Mouse (Mus musculus): ENCODE results near the gene Hemgn. TPM values are rescaled to one million over a fixed set of nuclear protein-coding genes. Genes with fewer than 3 reads are reported as not detected.

The Hemgn gene
- polyA plus RNA-seq (2021) = not detected

DNA sequence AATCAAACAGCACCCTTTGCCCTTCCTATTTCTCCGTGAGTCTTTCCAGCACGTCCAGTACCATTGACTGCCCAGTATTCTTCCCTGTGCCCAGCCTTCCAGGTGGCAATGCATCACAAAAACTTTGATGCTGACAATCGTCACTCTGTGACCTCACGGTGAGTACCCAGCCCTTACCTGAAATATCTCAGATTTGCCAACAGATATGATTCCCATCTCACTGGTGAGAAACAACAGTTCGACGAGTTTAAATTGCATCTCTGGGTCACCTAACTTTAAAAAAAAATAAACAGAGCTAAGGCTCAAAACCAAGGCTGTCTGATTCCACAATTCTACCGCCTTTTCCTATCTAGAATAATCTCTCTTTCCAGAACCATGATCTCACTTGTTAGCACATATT, at the start of gene Hemgn:
Hemgn (minus strand) TSS at position 101 of the 400 bp plus-strand sequence.
- DNase-seq (ENCODE audit: low read depth, low spot score) = no peak
- no peak for ATAC-seq
- no peak for TF ChIP-seq CTCF (IDR thresholded peaks at IDR 0.05)
- CTCF ChIA-PET = interaction anchor here (0.6 kb wide), 1 partner anchor 50 kb away, joined by 3 read pairs; no protein-coding TSS in a partner anchor
- POLR2A ChIA-PET = no interaction called here
- peaks cover 3% of the 10 kb centered on the region for H3K27me3 ChIP-seq
- in situ Hi-C loops (cut with MboI; ENCODE audit: low pct_unique_long_range_greater_than_20kb) = no loop called here

DNA sequence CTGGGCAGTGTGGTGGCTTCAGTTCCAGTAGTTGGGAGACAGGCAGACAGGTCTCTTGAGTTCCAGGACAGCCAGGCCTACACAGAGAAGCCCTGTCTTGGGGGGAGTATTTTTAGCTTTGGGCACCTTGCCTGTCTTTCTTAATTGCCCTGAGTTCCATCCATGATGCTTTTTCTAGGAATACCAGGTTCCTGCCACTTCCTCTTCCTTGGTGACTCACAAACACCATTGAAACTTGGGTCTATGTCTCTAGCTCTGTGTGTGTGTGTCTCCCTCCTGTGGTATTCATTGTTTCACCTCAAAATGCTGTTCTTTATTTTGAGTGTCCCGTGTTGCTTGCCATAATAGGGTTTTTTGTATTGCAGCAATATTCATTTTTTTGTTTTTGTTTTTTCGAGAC, 45.1 kb upstream of the Hemgn start:
- ChIA-PET POLR2A (no interaction called here), CTCF (no interaction called here)
- no peaks in the 10 kb centered on the region for H3K27me3 ChIP-seq
- peak; percentile 17 for TF ChIP-seq CTCF (IDR thresholded peaks at IDR 0.05)
- DNase-seq (ENCODE audit: low read depth, low spot score) = no peak
- in situ Hi-C loops (cut with MboI; ENCODE audit: low pct_unique_long_range_greater_than_20kb) = no loop called here
- no peak for ATAC-seq

DNA sequence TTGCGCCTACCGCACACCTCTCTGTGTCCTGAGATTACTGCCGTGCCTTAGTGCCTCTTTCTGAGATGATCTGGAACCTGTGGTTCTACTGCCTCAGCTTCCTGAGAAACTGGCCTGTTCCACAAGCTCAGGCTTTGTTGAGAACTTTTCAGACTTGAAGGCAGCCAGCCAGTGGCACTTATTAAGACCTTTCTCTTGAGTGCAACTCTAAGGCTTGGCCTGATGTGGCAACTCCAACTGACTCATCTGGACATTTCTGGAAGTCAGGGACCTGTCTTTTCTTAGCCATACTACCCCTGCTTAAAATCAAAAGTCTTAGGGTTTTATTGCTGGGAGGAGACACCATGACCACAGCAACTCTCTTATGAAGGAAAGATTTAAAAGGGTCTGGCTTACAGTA, 43.9 kb upstream of the Hemgn start:
- in situ Hi-C loops (cut with MboI; ENCODE audit: low pct_unique_long_range_greater_than_20kb) = no loop called here
- POLR2A ChIA-PET = no interaction called here
- DNase-seq (ENCODE audit: low read depth, low spot score) (no peak), ATAC-seq (no peak)
- CTCF ChIA-PET = no interaction called here
- no peak for TF ChIP-seq CTCF (IDR thresholded peaks at IDR 0.05)
- no peaks in the 10 kb centered on the region for H3K27me3 ChIP-seq

DNA sequence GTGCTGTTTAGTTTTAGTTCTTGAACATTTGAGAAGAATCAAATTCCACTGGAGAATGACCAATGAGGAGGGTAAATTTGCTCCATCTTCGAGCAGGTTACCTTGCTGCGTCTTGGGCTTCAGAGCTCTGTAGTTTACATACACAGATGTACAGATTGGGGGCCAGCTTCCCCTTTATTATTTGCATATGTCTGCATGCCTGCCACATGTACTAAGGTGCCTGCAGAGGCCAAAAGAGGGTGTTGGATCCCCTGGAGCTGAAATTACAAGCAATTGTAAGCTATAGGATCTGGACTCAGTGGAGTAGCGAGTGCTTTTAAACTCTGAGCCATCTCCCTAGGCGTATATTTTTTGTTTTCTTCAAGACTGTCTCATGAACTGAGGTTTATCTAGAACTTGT, 43.5 kb upstream of the Hemgn start:
- CTCF ChIA-PET = no interaction called here
- no peak for DNase-seq (ENCODE audit: low read depth, low spot score)
- ATAC-seq = no peak
- in situ Hi-C loops (cut with MboI; ENCODE audit: low pct_unique_long_range_greater_than_20kb) = no loop called here
- no peaks in the 10 kb centered on the region for H3K27me3 ChIP-seq
- POLR2A ChIA-PET = no interaction called here
- no peak for TF ChIP-seq CTCF (IDR thresholded peaks at IDR 0.05)

DNA sequence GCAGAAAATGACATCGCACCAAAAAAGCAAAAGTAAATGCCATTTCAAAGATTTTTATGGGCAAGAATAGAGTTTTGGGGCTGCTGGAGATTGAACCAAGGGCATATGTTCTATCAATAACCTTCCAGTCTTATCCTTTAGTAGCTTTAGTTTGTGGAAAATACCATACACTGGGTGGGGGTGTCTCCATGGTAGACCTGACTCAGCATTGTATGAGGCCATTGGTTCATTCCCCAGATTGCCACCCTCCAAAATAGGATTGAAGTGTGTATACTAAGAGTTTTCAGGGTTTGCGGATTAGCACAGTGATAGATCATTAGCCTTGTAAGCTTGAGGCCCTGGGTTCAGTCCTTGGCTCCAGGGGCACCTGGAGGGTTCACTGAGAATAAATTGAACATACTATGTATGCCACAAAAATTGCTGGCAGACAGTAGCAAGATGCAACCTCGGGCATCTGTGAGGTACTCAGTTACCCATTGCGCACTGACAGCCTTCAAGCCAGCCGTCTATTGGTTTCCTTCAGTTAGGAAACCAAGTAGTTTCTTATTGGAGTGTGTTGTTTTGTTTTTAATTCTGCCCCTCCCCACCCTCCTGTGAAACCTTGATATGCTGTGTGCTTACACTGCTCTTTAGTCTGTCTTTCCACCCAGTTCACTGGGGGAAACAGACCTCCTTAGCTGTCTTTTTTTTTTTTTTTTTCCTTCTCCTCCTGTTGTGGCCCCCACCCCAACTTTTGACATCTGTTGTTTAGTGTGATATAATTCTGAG, 41.0 kb upstream of the Hemgn start:
- ATAC-seq (no peak), DNase-seq (ENCODE audit: low read depth, low spot score) (no peak)
- no peaks in the 10 kb centered on the region for H3K27me3 ChIP-seq
- ChIA-PET CTCF (interaction anchor here (1.2 to 1.9 kb wide), 2 partner anchors 22 to 64 kb away, joined by 3 to 6 read pairs; no protein-coding TSS in a partner anchor), POLR2A (no interaction called here)
- in situ Hi-C loops (cut with MboI; ENCODE audit: low pct_unique_long_range_greater_than_20kb) = no loop called here
- TF ChIP-seq CTCF (IDR thresholded peaks at IDR 0.05) = no peak

DNA sequence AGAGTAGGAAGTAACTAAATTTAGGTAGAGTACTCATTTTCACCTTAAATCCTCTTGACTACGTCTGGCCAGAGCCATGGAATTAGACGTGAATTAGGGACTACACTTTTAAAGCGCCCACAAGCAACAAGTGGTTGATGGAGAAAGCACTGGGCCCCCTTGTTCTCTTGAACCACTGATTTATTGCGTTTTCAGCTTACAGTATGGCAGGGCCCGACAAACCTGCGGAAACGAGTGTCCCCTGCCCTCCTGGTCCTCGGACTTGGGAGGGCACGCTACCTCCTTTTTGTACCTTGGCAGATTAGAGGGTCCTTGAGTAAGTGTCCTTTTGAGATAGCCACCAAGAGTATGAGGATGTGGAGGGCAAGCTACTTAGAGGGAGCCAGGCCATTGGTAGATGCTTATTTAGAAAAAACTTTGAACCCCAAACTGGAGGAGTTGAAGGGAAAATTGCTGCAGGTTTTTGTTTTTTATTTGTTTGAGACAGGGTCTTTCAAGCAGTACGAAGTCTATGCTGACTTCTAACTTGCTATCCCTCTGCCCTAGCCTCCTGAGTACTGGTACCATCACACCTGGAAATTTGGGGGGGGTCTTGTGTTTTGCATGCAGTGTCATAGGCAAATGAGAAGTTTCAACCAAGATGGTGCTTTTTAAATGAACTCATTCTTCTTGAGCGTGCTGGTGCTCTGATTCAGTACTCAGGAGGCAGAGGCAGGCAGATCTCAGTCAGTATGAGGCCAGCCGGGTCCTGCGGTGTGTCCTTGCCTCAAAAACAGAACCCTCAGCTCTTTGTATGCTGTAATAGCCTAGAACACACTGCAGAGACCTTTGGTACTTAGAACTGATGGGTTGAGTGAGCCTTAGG, 39.8 kb upstream of the Hemgn start:
- ChIA-PET CTCF (interaction anchor here (0.7 to 1.9 kb wide), 3 partner anchors 23 to 63 kb away, joined by 3 to 6 read pairs (median 3); no protein-coding TSS in a partner anchor), POLR2A (interaction anchor here (0.6 kb wide), 1 partner anchor 50 kb away, joined by 6 read pairs; no protein-coding TSS in a partner anchor)
- H3K27me3 ChIP-seq = no peaks in the 10 kb centered on the region
- TF ChIP-seq CTCF (IDR thresholded peaks at IDR 0.05) = no peak
- no peak for ATAC-seq
- no peak for DNase-seq (ENCODE audit: low read depth, low spot score)
- in situ Hi-C loops (cut with MboI; ENCODE audit: low pct_unique_long_range_greater_than_20kb) = no loop called here

DNA sequence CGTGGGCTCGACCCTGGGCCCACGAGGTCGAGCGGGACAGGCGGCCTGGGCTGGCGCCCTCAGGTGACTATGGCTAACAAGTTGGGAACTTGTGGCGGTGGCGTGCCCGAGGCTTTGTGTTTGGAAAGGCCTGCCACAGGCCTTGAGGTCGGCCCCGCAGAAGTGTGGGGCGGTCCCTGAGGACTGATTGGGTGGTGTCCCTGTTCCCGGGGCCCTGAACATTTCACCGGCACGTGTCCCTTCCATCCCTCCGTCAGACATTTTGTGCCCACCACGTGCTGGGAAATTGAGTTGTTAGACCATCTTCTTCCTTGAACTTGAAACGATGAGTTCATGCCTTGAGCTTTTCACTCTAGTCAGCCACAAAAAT, 39.2 kb upstream of the Hemgn start:
- ATAC-seq = peak; percentile 4
- ChIA-PET POLR2A (no interaction called here), CTCF (interaction anchor here (0.7 kb wide), 1 partner anchor 62 kb away, joined by 3 read pairs; no protein-coding TSS in a partner anchor)
- no peaks in the 10 kb centered on the region for H3K27me3 ChIP-seq
- no peak for TF ChIP-seq CTCF (IDR thresholded peaks at IDR 0.05)
- DNase-seq (ENCODE audit: low read depth, low spot score) = no peak
- in situ Hi-C loops (cut with MboI; ENCODE audit: low pct_unique_long_range_greater_than_20kb) = no loop called here

DNA sequence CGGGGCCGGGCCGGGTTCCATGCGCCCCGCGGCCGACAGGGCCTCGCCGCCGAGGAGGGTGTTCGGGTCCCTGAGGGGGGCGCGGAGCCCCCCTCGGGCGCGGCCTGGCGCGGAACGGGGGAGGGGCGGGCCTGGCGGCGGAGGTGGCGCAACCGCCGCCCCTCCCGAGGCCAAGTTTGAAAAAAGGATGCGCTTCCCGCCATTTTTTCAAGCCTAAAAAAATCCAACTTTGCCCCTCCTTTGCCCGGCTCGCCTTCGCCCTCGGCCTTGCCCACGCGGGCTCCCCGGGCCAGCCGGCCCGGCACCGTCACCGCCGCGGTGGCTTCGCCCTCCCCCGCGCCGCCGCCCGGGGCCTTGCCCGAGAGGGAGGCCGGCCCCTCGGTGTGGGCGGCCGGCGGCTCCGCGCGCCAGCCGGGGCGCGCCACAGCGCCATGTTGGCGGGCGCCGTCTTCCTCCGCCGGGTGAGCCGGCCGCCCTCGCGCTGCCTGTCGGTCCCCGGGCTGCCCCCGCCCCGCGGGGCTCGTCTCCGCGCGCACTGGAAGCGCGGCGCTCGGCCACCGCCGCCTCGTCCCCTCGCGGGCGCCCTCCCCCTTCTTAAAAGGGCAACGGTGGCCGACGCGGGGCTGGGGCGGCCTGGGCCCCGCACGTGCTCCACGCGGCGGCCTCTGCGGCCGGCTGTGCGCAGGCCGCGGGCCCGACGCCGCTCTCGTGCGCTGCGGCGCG, 38.6 kb upstream of the Hemgn start:
- H3K27me3 ChIP-seq = no peaks in the 10 kb centered on the region
- POLR2A ChIA-PET = no interaction called here
- CTCF ChIA-PET = interaction anchor here (0.7 kb wide), 1 partner anchor 61 kb away, joined by 3 read pairs; no protein-coding TSS in a partner anchor
- DNase-seq (ENCODE audit: low read depth, low spot score) (no peak), ATAC-seq (peak; percentile 28)
- TF ChIP-seq CTCF (IDR thresholded peaks at IDR 0.05) = no peak
- in situ Hi-C loops (cut with MboI; ENCODE audit: low pct_unique_long_range_greater_than_20kb) = no loop called here

DNA sequence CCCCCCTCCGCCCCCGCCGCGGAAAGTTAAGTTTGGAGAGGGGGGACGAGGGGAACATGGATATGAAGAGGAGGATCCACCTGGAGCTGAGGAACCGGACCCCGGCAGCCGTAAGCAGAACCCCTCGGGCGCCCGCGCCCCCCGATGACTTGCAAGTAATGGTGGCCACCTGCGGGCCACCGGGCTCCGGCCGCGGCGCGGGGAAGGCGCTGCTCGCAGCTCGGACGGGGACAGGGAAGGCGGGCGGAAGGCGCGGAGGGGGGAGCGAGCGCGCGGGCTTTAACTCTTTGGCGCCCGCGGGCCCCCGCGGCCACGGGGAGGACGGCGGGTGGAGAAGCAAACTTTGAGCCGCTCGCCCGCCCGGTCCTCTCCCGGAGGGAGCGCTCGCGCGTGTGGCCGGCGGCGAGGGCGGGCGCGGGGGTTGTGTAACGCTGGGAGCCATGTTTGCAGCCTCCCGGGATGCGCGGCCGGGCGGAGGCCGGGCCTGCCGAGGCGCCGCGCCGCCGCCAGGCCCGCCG, 38.0 kb upstream of the Hemgn start:
- POLR2A ChIA-PET = interaction anchor here (1.0 kb wide), 1 partner anchor 62 kb away, joined by 5 read pairs; the partner anchor contains the start of gene Trmo
- CTCF ChIA-PET = interaction anchor here (1.2 kb wide), 1 partner anchor 61 kb away, joined by 4 read pairs; no protein-coding TSS in a partner anchor
- DNase-seq (ENCODE audit: low read depth, low spot score) (no peak), ATAC-seq (peak; percentile 20)
- TF ChIP-seq CTCF (IDR thresholded peaks at IDR 0.05) = no peak
- in situ Hi-C loops (cut with MboI; ENCODE audit: low pct_unique_long_range_greater_than_20kb) = no loop called here
- H3K27me3 ChIP-seq = no peaks in the 10 kb centered on the region
